21 mouse cellular contexts compared by ENCODE assay signal in the genomic region with DNA sequence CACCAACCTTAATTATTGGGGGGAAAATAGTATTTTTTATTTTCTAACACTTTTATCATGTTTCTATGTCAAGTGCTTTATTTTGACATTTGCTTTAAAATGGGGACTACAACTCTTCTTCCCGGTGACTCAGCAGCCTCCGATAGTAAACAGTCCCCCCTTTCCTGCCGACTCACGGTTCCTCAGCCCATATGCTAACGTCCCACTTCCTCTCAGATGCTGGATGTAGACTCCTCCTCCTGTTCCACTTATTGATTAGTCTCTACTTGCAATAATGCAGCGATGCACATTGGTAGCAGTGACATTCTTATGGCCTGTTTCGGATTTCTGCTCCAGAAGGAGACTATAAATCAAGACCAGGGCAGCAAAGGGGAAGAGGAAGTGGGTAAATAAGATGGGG. TPM values are rescaled to one million over a fixed set of nuclear protein-coding genes. Genes with fewer than 3 reads are reported as not detected.
A peak's percentile ranks its signal among the peaks of the same experiment; 100 is the strongest.
DNase-seq lines count a peak whose midpoint lies in the region; ATAC-seq and TF ChIP-seq lines count a peak whose summit lies in the region.
"Had no signal": no experiment of that assay in that cellular context is flagged by ENCODE, and none has a peak within 500 bp of the region (broad histone marks: within the 10 kb centered on the region; RNA-seq: fewer than 3 reads in every experiment).

No protein-coding gene starts in this region.

- DNase-seq in heart, adult 9 months (ENCODE audit: low spot score in 2 of 2), result no peak
- peak; percentile 66 for DNase-seq in 416B (ENCODE audit: low read depth)
- peak; percentile 48 for DNase-seq in liver, embryonic 13.5 days
- DNase-seq in adrenal gland, postnatal 10 days, result no peak
- DNase-seq in thymus, adult 2 months, result no peak
- DNase-seq: cerebellum, adult 11-12 months; gastrocnemius, adult 2 months; heart, postnatal 36 days; kidney, adult 18-20 months; kidney, postnatal 25 days; layer of hippocampus, adult 9-11 months; right cerebral cortex, postnatal 4 days; thymus, adult 18-20 months had no signal

- H3K4me1 ChIP-seq in heart, embryonic 12.5 days (replicated peaks), result peaks cover 8% of the 10 kb centered on the region
- peaks cover 70% of the 10 kb centered on the region for H3K4me1 ChIP-seq in bone marrow macrophage, adult 2 months (ENCODE audit: control insufficient read depth, insufficient read depth, low read length)
- H3K4me1 ChIP-seq in liver, embryonic 13.5 days (replicated peaks), result peaks cover 74% of the 10 kb centered on the region
- no peaks in the 10 kb centered on the region for H3K4me1 ChIP-seq in kidney, embryonic 16.5 days (ENCODE audit: insufficient read depth, low read length)
- peaks cover 14% of the 10 kb centered on the region for H3K4me1 ChIP-seq in thymus, adult 2 months (replicated peaks; ENCODE audit: control insufficient read depth, insufficient read depth, low read length)
- H3K4me1 ChIP-seq: embryonic facial prominence, embryonic 13.5 days; forebrain, embryonic 10.5 days; hindbrain, embryonic 15.5 days; limb, embryonic 12.5 days; lung, embryonic 15.5 days had no signal

- no peak overlapping the region for H3K4me2 ChIP-seq in heart, embryonic 12.5 days
- peak overlapping the region; percentile 25 for H3K4me2 ChIP-seq in liver, embryonic 13.5 days
- no peak overlapping the region for H3K4me2 ChIP-seq in kidney, embryonic 16.5 days (replicated peaks; ENCODE audit: low read depth, low read length)
- H3K4me2 ChIP-seq: embryonic facial prominence, embryonic 13.5 days; hindbrain, embryonic 15.5 days; limb, embryonic 12.5 days; lung, embryonic 15.5 days had no signal

- H3K9me3 ChIP-seq in heart, embryonic 12.5 days (replicated peaks), result no peaks in the 10 kb centered on the region
- no peaks in the 10 kb centered on the region for H3K9me3 ChIP-seq in liver, embryonic 13.5 days (replicated peaks)
- no peaks in the 10 kb centered on the region for H3K9me3 ChIP-seq in kidney, embryonic 16.5 days (ENCODE audit: low read length)
- H3K9me3 ChIP-seq: embryonic facial prominence, embryonic 13.5 days; forebrain, embryonic 10.5 days; hindbrain, embryonic 15.5 days; limb, embryonic 12.5 days; lung, embryonic 15.5 days had no signal

- no peaks in the 10 kb centered on the region for H3K36me3 ChIP-seq in heart, embryonic 12.5 days
- H3K36me3 ChIP-seq in liver, embryonic 13.5 days, result peaks cover 1% of the 10 kb centered on the region; the same call in 1 of the 2 replicates
- H3K36me3 ChIP-seq in kidney, embryonic 16.5 days (ENCODE audit: insufficient read depth, low read length), result no peaks in the 10 kb centered on the region
- H3K36me3 ChIP-seq in thymus, adult 2 months (ENCODE audit: control insufficient read depth, insufficient read depth, low read length), result no peaks in the 10 kb centered on the region
- H3K36me3 ChIP-seq: embryonic facial prominence, embryonic 13.5 days; forebrain, embryonic 10.5 days; hindbrain, embryonic 15.5 days; limb, embryonic 12.5 days; lung, embryonic 15.5 days had no signal

- ATAC-seq in heart, embryonic 12.5 days (ENCODE audit: insufficient number of reproducible peaks, low FRiP score), result peak; percentile 84
- ATAC-seq in liver, embryonic 13.5 days (ENCODE audit: low read depth), result peak; percentile 78
- no peak for ATAC-seq in kidney, embryonic 16.5 days (ENCODE audit: low FRiP score, low TSS enrichment)

- H3K4me3 ChIP-seq in heart, embryonic 12.5 days, result no peak overlapping the region
- no peak overlapping the region for H3K4me3 ChIP-seq in bone marrow macrophage, adult 2 months (ENCODE audit: insufficient read depth, low read length)
- H3K4me3 ChIP-seq in liver, embryonic 13.5 days (replicated peaks), result no peak overlapping the region
- no peak overlapping the region for H3K4me3 ChIP-seq in kidney, embryonic 16.5 days (ENCODE audit: low read length)
- no peak overlapping the region for H3K4me3 ChIP-seq in thymus, adult 2 months (ENCODE audit: control insufficient read depth, insufficient read depth, low read length)
- H3K4me3 ChIP-seq: embryonic facial prominence, embryonic 13.5 days; forebrain, embryonic 10.5 days; gastrocnemius, adult 2 months; hindbrain, embryonic 15.5 days; limb, embryonic 12.5 days; lung, embryonic 15.5 days had no signal

- H3K9ac ChIP-seq in heart, embryonic 12.5 days, result no peak overlapping the region
- peak overlapping the region; percentile 67; the same call in 1 of the 2 replicates for H3K9ac ChIP-seq in liver, embryonic 13.5 days
- H3K9ac ChIP-seq in kidney, embryonic 16.5 days (replicated peaks; ENCODE audit: low read length), result no peak overlapping the region
- H3K9ac ChIP-seq: embryonic facial prominence, embryonic 13.5 days; hindbrain, embryonic 15.5 days; limb, embryonic 12.5 days; lung, embryonic 15.5 days had no signal

- no peaks in the 10 kb centered on the region for H3K27me3 ChIP-seq in heart, embryonic 12.5 days (replicated peaks)
- no peaks in the 10 kb centered on the region for H3K27me3 ChIP-seq in liver, embryonic 13.5 days
- H3K27me3 ChIP-seq in kidney, embryonic 16.5 days (ENCODE audit: insufficient read depth, low read length), result no peaks in the 10 kb centered on the region
- no peaks in the 10 kb centered on the region for H3K27me3 ChIP-seq in thymus, adult 2 months (ENCODE audit: control insufficient read depth, insufficient read depth, low read length)
- H3K27me3 ChIP-seq: embryonic facial prominence, embryonic 13.5 days; hindbrain, embryonic 15.5 days; limb, embryonic 12.5 days; lung, embryonic 15.5 days had no signal

- H3K27ac ChIP-seq in heart, embryonic 12.5 days (ENCODE audit: poor library complexity, severe bottlenecking), result no peak overlapping the region
- H3K27ac ChIP-seq in bone marrow macrophage, adult 2 months (ENCODE audit: insufficient read depth, low read depth, low read length), result peak overlapping the region; percentile 62
- peak overlapping the region; percentile 87 for H3K27ac ChIP-seq in liver, embryonic 13.5 days
- H3K27ac ChIP-seq in kidney, embryonic 16.5 days (ENCODE audit: low read length), result no peak overlapping the region
- no peak overlapping the region for H3K27ac ChIP-seq in thymus, adult 2 months (ENCODE audit: control insufficient read depth, insufficient read depth, low read length)
- H3K27ac ChIP-seq: embryonic facial prominence, embryonic 13.5 days; forebrain, embryonic 10.5 days; gastrocnemius, adult 2 months; hindbrain, embryonic 15.5 days; limb, embryonic 12.5 days; lung, embryonic 15.5 days had no signal

- TF ChIP-seq CTCF in bone marrow macrophage, adult 2 months (IDR thresholded peaks at IDR 0.05; ENCODE audit: low read depth, low read length), result no peak
- no peak for TF ChIP-seq CTCF in thymus, adult 2 months (IDR thresholded peaks at IDR 0.05; ENCODE audit: borderline replicate concordance, control insufficient read depth, extremely low read depth, insufficient read depth, low read length, poor library complexity)

- no peak for TF ChIP-seq POLR2A in bone marrow macrophage, adult 2 months (IDR thresholded peaks at IDR 0.05; ENCODE audit: borderline replicate concordance, low read depth, low read length)
- TF ChIP-seq POLR2A in thymus, adult 2 months (IDR thresholded peaks at IDR 0.05; ENCODE audit: control insufficient read depth, extremely low read depth, insufficient read depth, low read length, poor library complexity), result no peak

- 54% methylated on average over 7 of the region's 7 CpGs for WGBS in heart, embryonic 12.5 days
- WGBS in liver, embryonic 13.5 days (ENCODE audit: insufficient replicate concordance), result 13% methylated on average over 7 of the region's 7 CpGs
- 45% methylated on average over 7 of the region's 7 CpGs for WGBS in kidney, embryonic 16.5 days
- 49% methylated on average over 7 of the region's 7 CpGs for WGBS in thymus, adult 2 months

RNA-seq across cellular contexts. Expression of a gene that starts 28.5 kb away (rescaled TPM):
- polyA plus RNA-seq in heart, embryonic 12.5 days (2016; fragmentation: Nextera tagmentation; extraction: Ambion mirVana), result 5.9 and 7.9 TPM in 2 replicates
- polyA plus RNA-seq in bone marrow macrophage, adult 2 months (2012; ENCODE audit: insufficient read depth, insufficient read length, missing spikeins), result 174 and 202 TPM in 2 replicates
- 11.0 and 13.9 TPM in 2 replicates for polyA plus RNA-seq in liver, embryonic 13.5 days (2015; fragmentation: Nextera tagmentation; extraction: Ambion mirVana)
- 8.6 and 9.1 TPM in 2 replicates for polyA plus RNA-seq in kidney, embryonic 16.5 days (2015; fragmentation: Nextera tagmentation; extraction: Ambion mirVana)
- total RNA-seq in adrenal gland, postnatal 10 days (2021), result 10 to 100 TPM; 15.8 to 18.8 TPM
- 278 and 301 TPM in 2 replicates for polyA plus RNA-seq in thymus, adult 2 months (2012; rRNA removed)

Comparison
In these comparisons a context has a peak if more than half of its experiments do, and no peak if none do; other contexts are left out.
1. H3K27ac ChIP-seq: peak in bone marrow macrophage, adult 2 months (single experiment) and liver, embryonic 13.5 days (single experiment); none in heart, embryonic 12.5 days (single experiment), kidney, embryonic 16.5 days (single experiment) and thymus, adult 2 months (single experiment).
2. DNase-seq: peak in 416B (single experiment) and liver, embryonic 13.5 days (single experiment); none in heart, adult 9 months (0 of 2), adrenal gland, postnatal 10 days (single experiment) and thymus, adult 2 months (single experiment).
3. RNA of a gene that starts 28.5 kb away (polyA plus RNA-seq): 278 to 301 TPM in thymus, adult 2 months and 174 to 202 TPM in bone marrow macrophage, adult 2 months; 11.0 to 13.9 TPM in liver, embryonic 13.5 days, 8.6 to 9.1 TPM in kidney, embryonic 16.5 days and 5.9 to 7.9 TPM in heart, embryonic 12.5 days; every median in the first group is over 10 times any median in the second.